Mouse (Mus musculus): Measurements from ENCODE around the gene Man1c1. TPM values are rescaled to one million over a fixed set of nuclear protein-coding genes. Genes with fewer than 3 reads are reported as not detected.

The Man1c1 gene
- total RNA-seq, 2 experiments from 2014 or later = 2.5 to 3.6 TPM

DNA sequence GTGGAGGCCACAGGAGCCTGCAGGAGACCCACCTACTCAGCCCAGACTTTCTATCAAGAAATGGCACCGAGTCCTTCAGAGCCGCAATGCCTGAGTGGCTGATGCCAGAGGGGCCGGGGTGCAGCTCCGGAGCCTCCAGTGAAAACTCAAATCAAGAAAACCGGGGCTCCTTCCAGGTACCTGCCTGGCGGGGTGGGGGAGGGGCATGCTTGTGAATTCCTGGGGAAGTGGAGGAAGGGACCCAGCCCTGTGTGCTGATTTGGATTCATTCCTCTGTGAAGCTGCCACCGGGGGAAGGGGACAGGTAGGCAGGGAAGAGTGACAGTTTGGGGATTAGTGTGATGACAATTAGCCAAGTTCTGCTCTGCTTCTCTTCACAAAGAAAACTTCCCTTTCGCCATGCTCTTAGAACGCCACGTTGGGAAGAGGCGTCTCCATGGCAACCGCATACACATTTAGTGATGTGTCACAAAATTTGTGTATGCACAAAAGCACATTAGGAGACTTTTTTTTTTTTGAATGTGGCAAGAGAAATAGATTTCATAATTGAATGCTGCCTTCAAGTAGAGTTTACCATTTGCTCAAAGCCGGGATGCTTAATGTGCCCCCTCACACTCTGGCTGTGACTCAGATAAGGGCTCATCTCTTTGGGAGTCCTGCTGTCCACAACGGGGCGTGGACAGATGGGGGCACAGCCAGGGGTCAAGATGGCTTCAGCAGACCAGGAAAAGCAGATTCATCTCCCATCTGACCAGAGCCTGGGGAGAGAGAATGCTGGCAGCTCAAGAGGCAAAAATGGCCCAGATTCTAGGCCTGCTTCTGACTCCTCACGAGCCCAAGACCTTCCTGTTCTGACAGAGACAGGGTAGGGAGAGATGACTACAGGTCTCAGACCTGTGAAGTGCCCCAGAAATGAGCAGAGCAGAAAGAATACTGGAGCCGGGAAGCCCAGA lies 26.3 kb downstream of the Man1c1 start:
- no peak for DNase-seq (ENCODE audit: low spot score)

DNA sequence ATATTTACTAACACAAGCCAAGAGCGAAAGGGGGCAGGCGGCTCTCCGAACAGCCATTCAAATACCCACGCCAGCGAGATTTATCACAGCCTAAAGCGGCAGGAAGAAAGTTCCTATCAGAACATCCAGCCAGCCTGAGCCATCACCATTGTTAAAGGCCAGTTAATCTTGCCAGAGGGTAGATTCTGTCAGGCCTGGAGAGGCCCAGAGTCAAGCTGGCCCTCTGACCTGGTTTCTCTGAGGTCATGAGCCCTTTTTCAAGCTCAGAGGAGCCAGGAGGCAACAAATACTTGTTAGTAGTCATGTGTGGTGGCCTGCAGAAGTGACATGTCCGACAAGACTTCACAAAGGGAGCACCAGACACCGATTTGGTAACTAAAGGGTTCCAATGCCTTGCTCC lies 28.3 kb downstream of the Man1c1 start:
- DNase-seq (ENCODE audit: low spot score) = no peak

DNA sequence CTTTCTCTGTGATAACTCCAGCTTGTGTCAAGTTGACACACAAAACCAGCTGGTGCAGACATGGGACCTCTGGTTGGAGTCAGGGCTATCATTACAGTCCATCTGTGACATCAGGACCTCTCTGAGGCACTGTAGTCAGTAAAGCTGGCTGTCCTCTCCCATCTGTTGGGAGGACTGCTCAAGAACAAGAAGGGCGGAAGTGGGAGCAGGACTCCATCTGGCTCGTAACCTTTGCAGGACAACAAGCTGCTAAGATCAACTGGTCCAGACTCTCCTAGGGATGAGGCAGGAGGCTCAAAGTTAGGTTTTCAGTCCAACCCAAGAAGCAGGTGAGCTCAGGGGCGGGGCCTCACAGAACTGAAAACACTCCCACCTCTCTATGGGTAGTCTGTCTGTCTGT lies 29.1 kb downstream of the Man1c1 start:
- no peak for DNase-seq (ENCODE audit: low spot score)

DNA sequence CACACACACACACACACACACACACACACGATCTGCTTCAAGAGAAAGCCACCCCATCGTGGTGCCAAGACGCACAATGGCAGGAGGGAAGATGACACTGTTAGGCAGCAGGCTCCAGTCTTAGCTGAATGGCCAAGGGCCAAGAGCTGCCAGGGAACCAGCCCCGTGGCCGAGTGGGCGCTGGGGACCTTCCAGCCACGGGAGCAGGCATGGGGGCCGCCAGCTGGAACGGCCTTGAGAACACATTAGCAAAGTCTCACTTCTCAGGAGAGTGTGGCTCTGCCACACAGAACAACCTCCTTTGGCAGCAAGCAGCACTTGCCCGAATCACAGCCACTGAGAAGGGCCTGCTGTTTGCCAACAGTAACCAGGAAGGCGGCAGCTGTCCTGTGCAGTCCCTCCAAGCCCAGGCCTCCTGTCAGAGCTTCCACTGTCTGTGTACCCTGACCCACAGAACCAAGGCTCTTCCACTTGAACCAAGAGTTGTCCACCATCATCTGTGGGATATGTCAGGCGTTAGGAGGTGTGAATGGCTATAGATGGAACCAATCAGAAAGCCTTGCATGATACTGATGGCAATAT lies 30.1 kb downstream of the Man1c1 start:
- DNase-seq (ENCODE audit: low spot score) = peak; percentile 43

DNA sequence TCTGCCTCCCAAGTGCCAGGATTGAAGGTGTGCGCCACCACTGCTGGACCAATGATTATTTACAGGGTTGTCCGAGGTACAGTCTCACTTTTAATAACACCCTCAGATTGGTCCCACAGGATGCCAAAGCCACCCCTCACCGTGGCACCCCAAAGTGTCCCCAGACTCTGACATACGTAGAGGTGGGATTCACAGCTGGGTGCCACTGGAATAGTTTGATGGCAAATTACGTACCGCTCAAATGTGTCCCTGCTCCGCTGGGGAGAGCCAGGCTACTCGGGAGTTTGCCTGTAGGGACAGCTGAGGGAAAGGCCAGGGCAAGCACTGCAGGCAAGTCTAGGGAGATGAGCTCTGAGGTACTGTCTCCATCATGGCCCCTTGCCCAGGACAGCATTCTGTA lies 30.9 kb downstream of the Man1c1 start:
- no peak for DNase-seq (ENCODE audit: low spot score)

DNA sequence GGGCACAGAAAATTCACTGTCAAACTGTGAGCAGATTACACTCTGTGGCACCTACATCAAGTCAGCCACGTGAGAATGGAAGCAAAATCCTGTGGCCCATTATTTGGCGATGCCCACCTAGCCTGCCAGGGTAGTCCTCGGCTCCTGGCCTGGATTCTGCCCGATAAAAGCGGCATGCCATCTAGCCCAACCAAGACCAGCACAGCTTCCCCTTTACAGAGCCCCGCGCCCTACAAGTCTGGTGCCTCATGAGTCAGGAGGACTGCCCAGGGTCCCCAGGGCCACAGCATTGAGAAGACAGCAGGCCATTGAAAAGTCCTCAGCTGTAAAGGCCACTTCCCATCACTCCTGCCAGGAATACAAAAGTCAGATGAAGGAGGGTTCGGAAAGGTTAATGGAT lies 31.8 kb downstream of the Man1c1 start:
- no peak for DNase-seq (ENCODE audit: low spot score)

DNA sequence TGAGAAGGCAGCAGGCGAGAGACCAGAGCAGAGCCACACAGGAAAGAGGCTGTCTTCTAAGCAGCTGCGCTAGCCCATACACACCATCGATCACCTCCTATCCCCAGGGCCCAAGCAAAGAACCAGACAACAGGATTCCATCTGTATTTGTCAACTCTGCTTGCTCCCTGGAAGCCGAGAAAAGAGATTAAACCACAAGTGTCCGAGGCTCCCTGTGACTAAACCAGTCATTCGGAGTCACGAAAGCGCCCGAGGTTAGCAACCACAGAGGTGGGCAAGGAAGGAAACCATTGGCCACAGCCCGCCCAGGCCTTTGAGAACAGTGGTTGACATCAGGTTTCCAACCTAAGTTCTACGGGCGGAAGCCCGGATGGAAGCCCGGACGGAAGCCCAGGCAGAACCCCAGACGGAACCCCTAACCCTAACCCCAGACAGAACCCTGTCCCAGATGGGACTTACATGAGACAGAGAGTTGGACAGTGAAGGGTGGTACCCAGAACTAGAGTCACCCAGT lies 32.4 kb downstream of the Man1c1 start:
- DNase-seq (ENCODE audit: low spot score) = no peak

DNA sequence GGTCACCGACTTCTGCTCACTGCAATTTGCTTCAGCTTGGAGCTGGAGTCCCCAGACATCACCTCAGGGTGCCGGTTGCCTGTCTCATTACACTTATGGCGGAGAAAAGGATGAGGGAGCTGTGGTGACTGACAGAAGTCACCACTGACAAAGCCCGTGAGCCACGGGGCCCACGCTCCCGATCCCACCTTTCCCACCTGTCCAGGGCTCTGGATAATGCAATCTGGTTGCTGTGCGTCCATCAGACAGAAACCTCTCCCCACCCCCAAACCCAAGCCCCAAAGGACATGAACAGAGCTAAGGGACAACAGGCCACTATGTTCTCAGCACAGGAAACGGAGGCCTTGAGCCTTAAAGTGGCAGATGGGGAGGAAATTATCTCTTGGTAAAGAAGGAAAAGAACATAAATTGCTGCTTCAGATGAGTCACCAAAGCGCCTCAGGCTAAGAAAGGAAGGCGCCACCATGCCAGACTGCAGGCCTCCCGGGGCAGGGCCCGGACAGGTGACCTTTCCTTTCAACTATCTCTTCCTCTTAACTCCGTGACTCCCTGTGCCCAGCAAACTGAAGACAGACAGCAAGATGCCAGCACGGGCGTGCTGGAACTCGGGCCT lies 34.2 kb downstream of the Man1c1 start:
- no peak for DNase-seq (ENCODE audit: low spot score)

DNA sequence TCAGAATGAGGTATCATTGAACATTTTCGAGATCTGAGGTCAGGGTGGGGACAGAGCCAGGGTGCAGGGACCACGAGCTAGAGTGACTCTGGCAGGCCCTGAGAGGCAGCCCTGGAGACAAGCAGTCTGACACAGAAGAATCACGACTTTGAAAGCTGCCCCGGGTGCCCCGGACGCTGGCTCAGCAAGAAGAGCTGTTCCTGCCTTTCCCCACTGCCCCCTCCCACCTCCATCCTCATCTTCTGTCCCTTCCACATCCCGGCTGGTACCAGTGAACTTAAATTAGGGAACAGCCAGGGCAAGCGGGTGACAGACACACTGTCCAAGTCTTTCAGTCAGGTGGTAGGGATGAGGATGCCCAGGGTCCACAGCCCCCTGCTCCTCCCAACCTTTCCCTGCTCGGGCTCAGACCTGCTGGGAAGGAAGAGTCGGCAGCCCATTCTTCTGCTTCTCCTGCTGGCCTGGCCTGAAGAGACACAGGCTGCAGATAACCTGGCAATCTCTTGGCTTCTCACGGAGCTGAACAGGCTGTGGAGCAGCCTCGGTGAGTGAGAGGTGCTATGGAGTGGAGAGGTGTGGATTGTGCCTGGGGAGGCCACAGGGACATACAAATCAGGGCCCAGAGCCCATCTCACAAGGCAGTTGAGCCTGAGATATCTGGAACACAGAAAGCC lies 35.6 kb downstream of the Man1c1 start:
- DNase-seq (ENCODE audit: low spot score) = no peak

DNA sequence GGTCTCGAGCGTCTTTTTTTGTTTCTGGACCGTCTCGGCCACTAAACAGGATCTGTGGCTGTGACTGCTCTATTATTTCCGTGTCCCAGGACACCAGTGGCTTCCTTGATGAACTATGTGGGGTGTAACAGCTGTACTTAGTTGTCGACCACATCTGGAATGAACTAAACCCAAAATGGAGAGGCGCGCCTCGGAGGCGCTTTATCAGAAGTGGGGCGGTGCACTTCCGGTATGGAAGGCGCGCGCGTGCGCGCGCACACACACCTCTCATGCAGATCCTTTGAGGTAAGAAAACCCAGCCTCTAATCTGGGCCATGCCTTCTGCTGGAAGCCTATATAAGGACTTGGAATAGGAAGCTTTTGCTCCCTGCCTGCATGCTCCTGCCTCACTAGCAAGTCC lies 37.7 kb downstream of the Man1c1 start:
- DNase-seq (ENCODE audit: low spot score) = no peak

DNA sequence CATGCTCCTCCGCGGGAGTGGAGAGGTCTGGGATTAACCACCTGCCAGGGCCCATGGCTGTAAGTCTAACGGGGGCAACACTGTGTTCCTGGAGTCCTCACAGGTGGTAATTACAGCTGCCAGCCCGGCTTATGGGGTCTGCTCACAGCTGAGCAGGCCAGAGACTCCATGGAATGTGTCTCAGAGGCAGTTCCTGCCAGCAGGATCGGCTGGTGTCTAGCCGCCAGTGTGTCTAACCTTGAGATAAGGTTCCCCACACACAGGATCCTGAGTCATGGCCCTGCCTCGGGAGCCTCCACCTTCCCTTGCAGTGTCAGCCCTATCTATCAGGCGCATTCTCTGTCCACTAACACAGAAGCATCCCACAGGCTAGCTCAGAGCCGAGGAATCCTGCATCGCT lies 41.0 kb downstream of the Man1c1 start:
- DNase-seq (ENCODE audit: low spot score) = no peak

DNA sequence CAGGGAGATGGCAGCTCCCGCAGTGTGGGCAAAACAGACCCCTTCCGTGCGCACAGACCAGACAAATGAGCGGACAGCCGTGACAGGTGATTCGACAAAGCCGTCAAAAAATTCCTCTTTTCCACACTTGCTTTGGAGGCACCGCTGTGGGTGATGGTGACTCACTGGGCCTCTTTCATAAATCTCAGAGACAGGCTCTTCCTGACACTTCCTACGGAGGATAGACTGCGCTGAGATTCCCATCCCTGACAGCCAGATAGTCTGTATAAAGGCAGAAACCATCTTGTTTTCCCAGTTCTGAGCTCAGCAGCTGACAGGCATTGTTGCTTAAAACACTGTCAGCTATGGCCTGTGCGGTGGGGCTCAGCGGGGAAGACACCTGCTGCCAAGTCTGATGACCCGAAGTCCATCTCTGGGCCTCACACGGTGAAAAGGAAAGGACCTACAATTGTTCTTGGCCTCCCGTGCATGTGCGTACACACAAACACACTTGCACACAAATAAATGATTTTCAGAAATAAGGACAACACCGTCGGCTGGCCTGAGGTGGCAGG lies 43.4 kb downstream of the Man1c1 start:
- DNase-seq (ENCODE audit: low spot score) = no peak

DNA sequence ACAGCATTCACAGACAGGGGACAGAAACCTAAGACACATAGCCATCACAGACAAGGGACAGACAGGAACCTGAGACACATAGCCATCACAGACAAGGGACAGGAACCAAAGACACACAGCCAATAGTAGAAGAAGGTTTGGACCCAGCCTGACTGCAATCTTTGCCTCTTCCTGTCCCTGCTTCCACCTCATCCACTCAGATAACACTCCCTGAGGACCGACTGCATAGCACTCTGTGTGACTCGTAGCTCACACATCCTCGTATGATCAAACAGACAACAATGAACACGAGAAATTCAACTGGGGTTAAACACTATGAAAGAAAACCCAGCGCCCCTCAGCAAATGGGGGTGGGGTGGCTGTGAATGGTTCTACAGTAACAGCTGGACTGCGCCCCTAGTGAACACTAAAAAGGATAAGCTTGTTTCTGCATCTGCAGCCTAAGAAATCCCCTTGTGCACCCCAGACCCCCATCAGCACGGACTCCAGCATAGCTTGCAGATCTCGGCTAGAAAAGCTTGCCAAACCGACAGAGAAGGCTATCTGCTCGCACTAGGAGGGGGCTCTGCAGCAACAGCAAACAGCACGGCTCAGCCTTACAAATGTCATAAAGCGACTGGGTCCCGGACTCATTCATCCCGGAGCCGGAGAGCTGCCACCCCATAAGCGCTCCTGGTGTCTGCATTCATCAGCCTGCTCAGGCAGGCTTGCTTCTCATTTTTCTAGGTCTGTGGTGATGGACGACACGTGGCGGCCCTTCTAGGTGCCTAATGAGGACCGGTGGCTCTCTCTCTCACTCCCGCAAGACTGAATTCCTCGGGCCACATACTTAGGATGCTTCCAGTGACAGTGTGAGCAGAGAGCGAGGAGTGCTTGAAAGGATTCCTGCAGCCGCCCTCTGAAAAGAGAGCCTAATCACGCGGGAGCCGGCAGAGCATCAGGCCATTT lies 44.5 kb downstream of the Man1c1 start:
- no peak for DNase-seq (ENCODE audit: low spot score)

DNA sequence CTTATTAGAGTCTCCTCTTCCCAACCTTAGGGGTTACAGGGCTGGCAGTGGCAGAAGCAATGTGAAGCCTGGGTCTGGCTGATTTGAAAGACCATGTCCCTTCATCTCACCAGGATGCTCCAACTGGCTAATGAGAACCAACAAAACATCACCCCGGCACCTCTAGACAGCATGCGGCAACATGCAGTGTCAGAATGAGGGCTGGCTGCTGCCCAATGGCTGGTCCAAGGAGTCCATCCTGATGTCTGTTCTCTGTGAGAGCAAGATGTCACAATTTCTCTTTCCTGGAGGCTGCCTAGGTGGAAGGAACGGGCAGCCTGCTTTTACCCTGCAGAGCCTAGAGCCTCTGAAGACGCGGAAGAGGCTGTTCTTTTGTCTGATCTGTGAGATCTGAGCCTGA lies 46.6 kb downstream of the Man1c1 start:
- DNase-seq (ENCODE audit: low spot score) = no peak

DNA sequence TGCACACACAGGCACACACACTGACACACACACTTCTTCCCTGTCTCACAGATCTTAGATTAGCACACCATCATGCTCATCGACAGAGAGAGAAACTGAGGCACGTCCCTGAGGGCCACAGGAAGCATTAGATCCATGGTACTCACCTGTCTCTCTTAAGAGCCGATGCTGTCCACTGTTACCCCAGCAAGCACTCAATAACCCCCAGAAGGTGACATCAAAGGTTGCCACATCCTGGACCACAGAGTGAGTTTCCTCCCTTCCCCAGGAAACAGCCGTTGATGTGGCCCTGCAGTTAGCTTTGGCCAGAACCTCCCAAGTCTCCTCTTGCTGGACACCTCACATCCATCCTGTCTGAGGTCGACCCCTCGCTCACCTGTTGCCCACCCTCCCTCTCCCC lies 49.7 kb downstream of the Man1c1 start:
- no peak for DNase-seq (ENCODE audit: low spot score)

DNA sequence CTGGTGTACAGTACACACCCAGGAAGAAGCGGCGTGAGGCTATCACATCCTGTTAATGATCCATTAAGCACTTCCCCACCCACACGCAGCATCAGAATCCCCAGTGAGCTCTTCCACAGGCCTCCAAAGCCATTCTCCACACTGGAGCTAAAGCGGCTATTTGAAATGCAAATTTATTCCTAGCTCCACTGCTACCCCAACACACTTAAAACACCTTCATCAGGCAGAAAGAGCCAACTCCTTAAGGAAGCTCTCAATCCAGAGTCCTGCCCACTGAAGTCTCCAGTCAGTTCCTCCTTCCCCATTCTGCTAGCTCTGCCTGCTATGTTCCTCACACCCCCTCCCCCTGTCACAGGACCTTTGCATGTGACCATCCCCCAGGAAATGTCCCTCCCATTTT lies 51.4 kb downstream of the Man1c1 start:
- DNase-seq (ENCODE audit: low spot score) = no peak

DNA sequence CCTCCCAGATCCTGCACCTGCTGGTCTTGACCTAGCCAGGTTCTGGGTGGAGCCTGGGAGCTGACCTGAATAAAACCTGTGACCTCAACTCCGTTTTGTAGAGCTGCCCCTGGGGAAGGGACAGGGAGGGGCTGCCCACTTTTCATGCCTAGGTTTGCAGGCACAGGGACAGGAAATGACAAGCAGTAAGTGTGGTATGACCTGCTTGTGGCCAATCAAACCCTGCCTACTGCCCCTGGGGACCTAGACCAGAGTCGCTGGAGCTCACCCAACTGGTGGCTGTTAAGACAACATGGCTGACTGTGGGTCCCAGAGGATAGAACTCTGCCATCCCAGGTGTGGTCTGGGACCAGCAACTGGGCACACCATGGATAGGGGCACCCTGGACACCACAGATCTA lies 51.9 kb downstream of the Man1c1 start:
- no peak for DNase-seq (ENCODE audit: low spot score)

DNA sequence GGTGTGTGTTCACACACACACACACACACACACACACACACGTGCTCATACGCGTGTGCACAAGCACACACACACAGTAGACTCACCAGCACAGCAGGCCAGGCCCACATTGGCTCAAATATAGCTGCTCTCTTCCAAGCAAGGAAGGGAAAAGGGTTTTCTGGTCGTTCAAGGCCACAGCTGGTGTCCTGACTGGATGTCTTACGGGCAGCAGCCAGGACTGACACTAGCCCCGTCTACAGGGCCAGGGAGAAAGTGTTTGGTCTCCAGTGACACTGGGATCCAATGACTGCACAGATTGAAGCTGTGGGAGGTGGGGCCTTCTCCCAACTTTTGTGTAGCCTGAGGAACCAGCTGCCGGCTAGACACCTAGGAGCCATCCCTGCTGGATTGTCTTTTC lies 52.7 kb downstream of the Man1c1 start:
- DNase-seq (ENCODE audit: low spot score) = peak; percentile 63

DNA sequence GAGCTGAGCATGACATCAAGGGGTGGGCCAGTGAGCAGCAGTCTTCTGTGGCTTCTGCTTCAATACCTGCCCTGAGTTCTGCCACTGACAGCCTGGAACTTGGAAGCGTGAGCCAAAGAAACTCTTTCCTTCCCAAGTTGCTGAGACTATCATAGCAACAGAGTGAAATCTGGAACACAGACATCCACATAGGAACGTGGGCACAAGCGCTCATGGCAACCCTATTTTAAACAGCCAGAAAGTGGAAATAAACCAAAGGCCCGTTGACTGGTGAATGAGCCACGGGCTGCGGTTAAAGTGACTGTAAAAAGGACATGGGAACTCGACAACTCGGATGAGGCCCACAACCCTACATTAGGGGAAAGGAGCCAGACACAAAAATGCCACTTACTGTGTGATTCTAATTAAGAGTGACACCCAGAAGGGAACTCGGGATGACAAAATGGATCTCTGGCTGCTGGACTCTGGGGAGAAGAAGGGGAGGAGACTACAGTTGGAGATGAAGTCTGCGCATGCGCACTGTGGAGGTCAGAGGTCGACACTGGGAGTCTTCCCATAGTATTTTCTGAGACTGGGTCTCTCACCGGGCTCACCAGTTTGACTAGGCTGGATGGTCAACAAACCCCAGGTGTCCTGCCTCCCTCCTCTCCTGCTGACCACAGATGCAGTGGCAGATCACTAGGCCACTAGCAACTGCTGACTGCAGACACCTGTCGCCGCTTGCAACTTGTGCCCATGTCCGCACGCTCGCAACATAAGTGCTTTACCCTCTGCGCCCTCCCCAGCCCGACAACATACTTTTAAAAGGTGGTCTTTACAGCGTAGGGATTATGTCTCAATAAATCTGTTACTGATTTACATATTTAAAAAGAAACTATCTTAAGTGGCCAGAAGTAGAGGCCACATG lies 58.8 kb downstream of the Man1c1 start:
- no peak for DNase-seq (ENCODE audit: low spot score)
